Mouse (Mus musculus) liver, embryonic 14.5 days (tissue): ENCODE data around the gene Mta2. TPM values are rescaled to one million over a fixed set of nuclear protein-coding genes. Genes with fewer than 3 reads are reported as not detected.
A peak's percentile ranks its signal among the peaks of the same experiment; 100 is the strongest.

Source experiments
- ATAC-seq: fragments of 200-750 bp; cut with Nextera tagmentation; 2 replicates; pipeline ENCODE4 v1.8.0; 2017; ENCODE audit warnings: moderate number of reproducible peaks, mild to moderate bottlenecking, moderate library complexity; ENCODE audit not compliant: insufficient read depth
- DNase-seq, 3 experiments: peaks; one replicate each; pipeline ENCODE4 v3.0.0-alpha.2; 2012 to 2013; ENCODE audit warnings: low read depth in 3 of 3, low spot score in 3 of 3
- H3K27ac ChIP-seq: fragments of 300-500 bp; sonication (generic); 2 replicates; pipeline ENCODE4 v1.5.1; 2014; ENCODE audit warnings: moderate library complexity, mild to moderate bottlenecking, control low read depth, inconsistent platforms
- H3K27me3 ChIP-seq: fragments of 300-500 bp; sonication (generic); 2 replicates; pipeline ENCODE4 v1.6.1; 2014; ENCODE audit warnings: mild to moderate bottlenecking, low read length, moderate library complexity; ENCODE audit not compliant: control insufficient read depth, insufficient read depth
- H3K36me3 ChIP-seq: fragments of 300-500 bp; sonication (generic); replicated peaks from 2 replicates; pipeline ENCODE4 v1.6.1; 2014; ENCODE audit warnings: low read depth; ENCODE audit not compliant: control insufficient read depth, insufficient read depth
- H3K4me1 ChIP-seq, 2 experiments: fragments of 200-500 bp in 1 of 2; fragments of 300-500 bp in 1 of 2; sonication (generic) in 1 of 2; replicated peaks; 2 replicates each; pipeline ENCODE4 v1.6.1; 2012 to 2014; ENCODE audit warnings: antibody characterized with exemption in 1 of 2, inconsistent platforms in 1 of 2, low read length in 1 of 2; ENCODE audit not compliant: control insufficient read depth in 2 of 2, insufficient read depth in 2 of 2
- H3K4me2 ChIP-seq: fragments of 300-500 bp; sonication (generic); 2 replicates; pipeline ENCODE4 v1.6.1; 2014; ENCODE audit warnings: low read depth, mild to moderate bottlenecking, control low read depth, moderate library complexity
- H3K4me3 ChIP-seq, 2 experiments: fragments of 200-500 bp in 1 of 2; fragments of 300-500 bp in 1 of 2; sonication (generic) in 1 of 2; 2 replicates each; pipeline ENCODE4 v1.5.1; 2012 to 2014; ENCODE audit warnings: low read depth in 2 of 2, low read length in 2 of 2, mild to moderate bottlenecking in 2 of 2, control low read depth in 1 of 2, inconsistent platforms in 1 of 2, moderate library complexity in 1 of 2; ENCODE audit not compliant: insufficient read depth in 1 of 2
- H3K9ac ChIP-seq: fragments of 300-500 bp; sonication (generic); replicated peaks from 2 replicates; pipeline ENCODE4 v1.6.1; 2014; ENCODE audit warnings: mild to moderate bottlenecking, control low read depth, moderate library complexity
- H3K9me3 ChIP-seq: fragments of 300-500 bp; sonication (generic); 2 replicates; pipeline ENCODE4 v1.6.1; 2016; ENCODE audit warnings: low read length, mixed read lengths; ENCODE audit not compliant: control insufficient read depth
- CTCF ChIP-seq: IDR thresholded peaks from 2 replicates; pipeline ENCODE4 v1.5.1; 2016; ENCODE audit warnings: antibody characterized with exemption, low read depth, control low read depth
- EP300 ChIP-seq: IDR thresholded peaks from 2 replicates; pipeline ENCODE4 v1.6.1; 2016; ENCODE audit warnings: antibody characterized with exemption, low read depth
- WGBS: fragments of 180-500 bp; shearing (Covaris S2); extraction: QIAGEN DNeasy Blood & Tissue Kit; methylation state at CpG from one replicate; pipeline ENCODE4 v1.1.7; 2014; ENCODE audit not compliant: insufficient replicate concordance; 5-methylcytosine and 5-hydroxymethylcytosine counted together
- polyA plus RNA-seq, 2 experiments: library from polyadenylated mRNA; depleted of rRNA in 1 of 2; stranded (reverse) in 1 of 2; unstranded in 1 of 2; fragments of >200 nt; fragmentation: Nextera tagmentation in 1 of 2; extraction: Ambion mirVana in 1 of 2; gene quantifications; 2 replicates each; pipeline versions ENCODE4 v1.2.1 to v1.2.3; 2012 to 2014

Mta2 gene
- polyA plus RNA-seq, 2 experiments = 18.5 to 23.0 TPM

DNA sequence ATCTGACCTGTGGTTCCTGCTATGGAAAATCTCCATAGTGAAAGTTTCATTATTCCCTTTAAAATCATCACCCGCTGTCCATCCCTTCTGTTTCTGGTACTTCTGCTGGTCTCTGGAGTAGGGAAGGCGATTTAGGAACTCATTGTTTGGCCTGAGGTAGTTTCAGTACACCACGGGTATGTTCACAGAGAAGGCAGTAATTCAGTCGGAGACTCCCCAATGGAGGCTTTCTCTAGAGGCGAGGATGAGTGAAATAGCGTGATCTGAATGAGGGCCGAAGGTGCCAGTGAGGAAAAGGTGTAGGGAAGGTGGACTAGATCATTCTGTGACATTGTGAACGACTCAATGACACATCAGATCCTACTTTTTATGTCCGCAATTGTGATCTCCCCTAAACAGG lies 12.5 kb downstream of the Mta2 start:
- H3K27me3 ChIP-seq = no peaks in the 10 kb centered on the region
- peak overlapping the region; percentile 76 to 90 for H3K4me3 ChIP-seq
- no peak for DNase-seq
- peaks cover 3 to 13% of the 10 kb centered on the region in 2 experiments for H3K4me1 ChIP-seq
- ATAC-seq = no peak
- no peaks in the 10 kb centered on the region for H3K9me3 ChIP-seq
- H3K9ac ChIP-seq = peak overlapping the region; percentile 91
- peak overlapping the region; percentile 96 for H3K4me2 ChIP-seq
- peak overlapping the region; percentile 67 for H3K27ac ChIP-seq
- 3% methylated on average over 9 of the region's 9 CpGs for WGBS
- peaks cover 41% of the 10 kb centered on the region for H3K36me3 ChIP-seq
- TF ChIP-seq CTCF (no peak), EP300 (no peak)

DNA sequence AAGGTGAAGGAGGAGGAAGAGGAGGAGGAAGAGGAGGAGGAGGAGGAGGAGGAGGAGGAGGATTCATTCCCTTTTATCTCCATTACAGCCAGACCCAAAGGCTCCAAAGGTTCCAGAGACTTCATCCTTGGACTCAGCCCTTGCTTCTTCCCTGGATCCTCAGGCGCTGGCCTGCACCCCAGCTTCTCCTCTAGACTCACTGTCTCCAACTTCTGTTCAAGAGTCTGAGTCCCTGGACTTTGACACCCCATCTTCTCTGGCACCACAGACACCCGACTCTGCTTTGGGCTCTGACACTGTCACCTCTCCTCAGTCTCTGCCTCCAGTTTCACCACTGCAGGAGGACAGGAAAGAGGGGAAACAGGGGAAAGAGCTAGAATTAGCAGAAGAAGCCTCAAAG lies 20.6 kb downstream of the Mta2 start:
- H3K9me3 ChIP-seq = no peaks in the 10 kb centered on the region
- H3K4me2 ChIP-seq = no peak overlapping the region
- DNase-seq = no peak
- no peaks in the 10 kb centered on the region for H3K27me3 ChIP-seq
- H3K27ac ChIP-seq = no peak overlapping the region
- WGBS = 63% methylated on average over 2 of the region's 2 CpGs
- TF ChIP-seq EP300 = no peak
- no peak for TF ChIP-seq CTCF
- H3K9ac ChIP-seq = no peak overlapping the region
- no peak for ATAC-seq
- H3K4me1 ChIP-seq = peaks cover 4% of the 10 kb centered on the region in 2 experiments
- H3K4me3 ChIP-seq = no peak overlapping the region
- peaks cover 61% of the 10 kb centered on the region for H3K36me3 ChIP-seq

DNA sequence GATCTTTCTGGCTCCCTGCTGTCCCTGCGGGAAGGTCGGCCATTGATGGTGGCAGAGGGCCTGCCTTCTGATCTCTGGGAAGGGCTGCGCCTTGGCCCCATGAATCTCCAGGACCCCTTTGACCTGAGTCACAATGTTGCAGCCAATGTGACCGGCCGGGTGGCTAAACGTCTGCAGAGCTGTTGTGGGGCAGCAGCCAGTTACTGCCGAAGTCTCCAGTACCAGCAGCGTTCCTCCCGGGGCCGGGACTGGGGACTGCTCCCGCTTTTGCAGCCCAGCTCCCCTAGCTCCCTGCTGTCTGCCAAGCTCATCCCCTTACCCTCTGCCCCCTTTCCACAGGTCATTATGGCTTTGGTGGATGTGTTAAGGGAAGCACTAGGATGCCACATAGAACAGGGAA lies 23.4 kb downstream of the Mta2 start:
- no peak for TF ChIP-seq EP300
- no peak for TF ChIP-seq CTCF
- peaks cover 59% of the 10 kb centered on the region for H3K36me3 ChIP-seq
- 84% methylated on average over 11 of the region's 11 CpGs for WGBS
- H3K9ac ChIP-seq = no peak overlapping the region
- H3K4me2 ChIP-seq = no peak overlapping the region
- ATAC-seq (no peak), DNase-seq (no peak)
- H3K27me3 ChIP-seq = no peaks in the 10 kb centered on the region
- H3K4me3 ChIP-seq = no peak overlapping the region
- no peak overlapping the region for H3K27ac ChIP-seq
- H3K4me1 ChIP-seq = peaks cover 8% of the 10 kb centered on the region in 2 experiments
- no peaks in the 10 kb centered on the region for H3K9me3 ChIP-seq

DNA sequence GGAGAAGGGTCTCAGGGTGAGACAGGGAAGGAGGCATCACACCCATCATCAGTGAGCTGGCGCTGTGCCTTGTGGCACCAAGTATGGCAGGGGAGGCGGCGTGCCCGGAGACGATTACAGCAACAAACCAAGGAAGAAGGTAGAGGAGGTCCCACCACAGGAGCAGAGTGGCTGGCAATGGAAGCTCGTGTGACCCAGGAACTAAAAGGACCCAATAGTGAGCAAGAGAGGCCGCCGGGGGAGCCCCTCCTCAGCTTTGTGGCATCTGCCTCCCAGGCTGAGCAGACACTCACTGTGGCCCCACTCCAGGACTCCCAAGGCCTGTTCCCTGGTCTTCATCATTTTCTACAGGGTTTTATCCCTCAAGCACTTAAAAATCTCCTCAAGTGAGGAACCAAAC lies 24.1 kb downstream of the Mta2 start:
- ATAC-seq (no peak), DNase-seq (no peak)
- TF ChIP-seq CTCF (no peak), EP300 (no peak)
- Histone ChIP-seq H3K4me2 (peak overlapping the region; percentile 81), H3K9me3 (no peaks in the 10 kb centered on the region), H3K36me3 (peaks cover 59% of the 10 kb centered on the region), H3K4me3 (peak overlapping the region in 1 of 2 experiments; percentile 68; a peak in 2 of 4 replicates), H3K27ac (peak overlapping the region; percentile 76), H3K27me3 (no peaks in the 10 kb centered on the region), H3K4me1 (peaks cover 8% of the 10 kb centered on the region in 2 experiments), H3K9ac (peak overlapping the region; percentile 68; the same call in 1 of the 2 replicates)
- 72% methylated on average over 8 of the region's 8 CpGs for WGBS

DNA sequence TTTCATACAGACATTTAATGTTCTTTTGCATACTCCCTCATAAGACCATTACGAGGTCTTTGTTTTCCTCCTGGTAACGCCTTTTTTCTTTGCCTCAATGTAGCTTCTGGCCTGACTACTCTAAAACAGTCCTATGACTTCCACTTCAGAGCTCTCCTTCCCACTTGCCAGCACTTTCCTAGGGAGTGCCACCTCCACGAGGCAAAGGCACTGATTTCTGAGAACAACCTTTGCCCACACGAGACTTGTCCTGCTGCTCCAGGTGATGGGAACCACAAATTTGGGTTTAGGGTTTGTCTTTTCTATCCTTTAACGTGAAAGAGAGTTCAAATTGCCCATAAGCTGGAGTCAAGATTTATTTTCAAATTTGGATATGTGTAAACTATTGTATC lies 24.5 kb downstream of the Mta2 start:
- Histone ChIP-seq H3K4me2 (peak overlapping the region; percentile 81), H3K27me3 (no peaks in the 10 kb centered on the region), H3K9ac (peak overlapping the region; percentile 68), H3K4me1 (peaks cover 8% of the 10 kb centered on the region in 2 experiments), H3K36me3 (peaks cover 61% of the 10 kb centered on the region), H3K9me3 (no peaks in the 10 kb centered on the region), H3K27ac (peak overlapping the region; percentile 76), H3K4me3 (peak overlapping the region; percentile 68 to 75)
- DNase-seq = no peak
- WGBS = 46% methylated on average over 5 of the region's 5 CpGs
- TF ChIP-seq CTCF = no peak
- TF ChIP-seq EP300 = no peak
- ATAC-seq = no peak
